Mouse (Mus musculus): ENCODE data around the gene Lingo1.

Gene Lingo1

DNA sequence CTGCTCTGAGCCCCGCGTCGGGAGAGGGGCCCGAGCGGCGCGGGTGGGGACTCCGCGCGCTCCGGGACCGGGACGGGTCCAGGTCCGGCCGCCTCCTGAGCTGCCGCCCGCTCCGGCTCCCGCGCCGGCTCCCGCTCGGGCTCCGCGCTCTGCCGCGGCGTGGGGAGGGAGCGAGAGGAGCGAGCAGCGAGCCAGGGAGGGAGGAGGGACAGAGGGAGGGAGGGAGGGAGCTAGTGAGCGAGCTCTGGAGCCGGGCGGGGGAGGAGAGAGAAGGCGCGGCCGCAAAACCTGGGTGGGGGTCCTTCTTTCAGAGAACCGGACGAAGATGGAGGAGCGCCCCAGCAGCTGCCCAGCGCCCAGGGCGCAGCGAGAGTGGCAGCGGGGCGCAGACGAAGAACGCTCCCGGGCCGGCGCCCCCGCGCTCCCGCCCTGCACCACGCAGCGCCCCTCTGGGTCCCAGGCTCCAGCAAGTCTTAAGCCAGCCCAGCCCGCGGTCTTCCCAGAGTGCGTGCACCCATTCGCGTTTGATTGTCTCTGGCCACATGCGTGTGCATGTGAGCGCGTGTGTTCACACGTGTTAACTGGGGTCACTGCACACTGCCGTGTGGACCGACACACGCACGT is 160.7 kb downstream of the Lingo1 start:
- DNase-seq (ENCODE audit: low read depth, low spot score) = no peak

DNA sequence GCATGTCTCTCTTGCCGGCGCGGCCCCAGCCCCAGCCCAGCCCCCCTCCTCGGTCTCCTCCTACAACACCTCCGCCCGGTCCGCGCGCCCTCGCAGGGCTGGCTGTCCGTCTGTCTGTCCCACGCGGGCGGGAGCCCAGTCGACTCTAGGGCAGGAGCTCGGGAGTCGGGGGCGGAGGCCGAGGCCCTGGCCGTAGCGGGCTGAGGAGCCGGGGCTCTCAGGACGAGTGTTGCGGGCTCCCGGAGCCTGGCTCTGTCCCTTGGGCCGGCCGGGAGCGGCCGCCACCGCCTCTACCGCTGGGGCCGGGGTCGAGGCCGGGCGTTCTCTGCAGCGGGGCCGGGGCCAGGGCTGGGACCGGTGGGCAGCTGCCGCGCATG is 161.2 kb downstream of the Lingo1 start:
- DNase-seq (ENCODE audit: low read depth, low spot score) = no peak

- DNase-seq (ENCODE audit: low read depth, low spot score) = no peak
Measured at GRCm38 (mm10) chr9:56634406-56635120, 161.7 kb downstream of the Lingo1 start.

DNA sequence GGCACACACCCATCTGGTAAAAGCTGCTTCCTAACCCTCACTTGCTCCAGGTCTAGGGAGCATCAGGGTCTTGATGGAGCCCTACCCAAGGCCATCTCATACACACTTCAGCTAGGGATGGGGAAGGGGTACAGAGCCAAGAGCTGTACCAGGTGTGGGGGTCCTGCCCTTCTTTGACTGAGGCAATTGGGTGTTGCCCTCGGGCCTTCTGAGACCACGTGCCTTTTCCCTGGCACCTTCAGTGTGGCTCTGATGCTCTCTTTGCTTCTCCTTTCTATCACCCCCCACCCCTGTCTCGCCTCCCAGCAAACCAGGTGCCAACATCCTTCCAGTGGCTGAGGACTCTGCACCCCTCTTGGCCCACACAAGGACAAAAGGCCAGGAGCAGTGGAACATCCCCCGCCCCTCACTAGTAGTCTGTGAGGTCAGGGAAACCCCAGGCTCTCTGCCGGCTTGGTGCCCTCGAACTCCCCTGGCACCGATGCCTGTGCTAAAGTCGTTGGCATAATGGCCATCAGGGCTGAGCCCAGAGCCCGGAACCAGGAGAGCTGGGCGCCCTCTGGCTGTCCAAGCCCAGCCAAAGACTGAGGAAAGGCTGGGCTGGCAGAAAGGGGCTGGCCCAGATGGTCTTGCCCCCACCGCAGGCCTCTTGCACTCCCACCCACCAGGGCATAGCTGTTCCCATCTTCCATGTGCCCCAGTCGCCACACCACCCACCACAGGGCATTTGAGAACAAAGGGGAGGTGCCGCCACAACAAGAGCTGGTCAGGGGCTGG is 162.6 kb downstream of the Lingo1 start:
- no peak for DNase-seq (ENCODE audit: low read depth, low spot score)

DNA sequence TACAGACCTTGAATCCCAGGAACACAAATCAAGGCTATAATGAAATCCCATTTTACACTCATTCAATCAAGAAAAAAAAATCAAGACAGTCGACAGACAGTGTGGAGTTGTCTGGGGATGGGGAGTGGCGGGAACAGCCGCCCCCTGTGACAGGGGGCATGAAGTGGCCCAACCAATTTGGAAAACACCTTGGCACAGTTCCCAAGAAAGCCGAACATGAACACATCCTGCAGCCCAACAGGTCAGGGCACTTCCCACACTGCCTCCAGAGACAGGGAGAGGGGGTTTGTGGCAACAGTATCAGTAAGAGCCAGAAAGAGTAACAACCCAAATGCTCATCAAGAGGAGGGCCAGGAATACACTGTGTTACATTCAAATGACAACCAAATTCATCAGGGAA is 165.3 kb downstream of the Lingo1 start:
- no peak for DNase-seq (ENCODE audit: low read depth, low spot score)

- no peak for DNase-seq (ENCODE audit: low read depth, low spot score)
Measured at GRCm38 (mm10) chr9:56629674-56630397, 166.4 kb downstream of the Lingo1 start.

DNA sequence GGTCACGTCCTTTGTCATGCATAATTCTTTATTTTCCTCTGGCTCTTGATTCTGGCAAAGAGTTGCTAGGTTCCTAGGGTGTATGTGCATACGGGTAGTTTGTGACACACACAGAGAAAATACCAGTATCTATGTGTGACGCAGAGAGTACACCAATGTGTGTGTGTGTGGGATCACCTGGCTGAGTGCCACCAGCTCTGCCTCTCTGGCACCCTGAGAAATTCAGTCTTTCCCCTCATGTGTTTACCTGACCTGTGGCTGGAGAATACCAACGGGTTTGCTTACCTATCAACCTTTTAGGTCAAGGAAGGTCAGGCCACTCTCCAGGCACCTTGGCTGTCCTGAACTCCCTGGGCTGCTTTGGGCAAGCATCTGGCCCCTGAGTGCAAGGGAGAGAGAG is 169.0 kb downstream of the Lingo1 start:
- DNase-seq (ENCODE audit: low read depth, low spot score) = no peak

DNA sequence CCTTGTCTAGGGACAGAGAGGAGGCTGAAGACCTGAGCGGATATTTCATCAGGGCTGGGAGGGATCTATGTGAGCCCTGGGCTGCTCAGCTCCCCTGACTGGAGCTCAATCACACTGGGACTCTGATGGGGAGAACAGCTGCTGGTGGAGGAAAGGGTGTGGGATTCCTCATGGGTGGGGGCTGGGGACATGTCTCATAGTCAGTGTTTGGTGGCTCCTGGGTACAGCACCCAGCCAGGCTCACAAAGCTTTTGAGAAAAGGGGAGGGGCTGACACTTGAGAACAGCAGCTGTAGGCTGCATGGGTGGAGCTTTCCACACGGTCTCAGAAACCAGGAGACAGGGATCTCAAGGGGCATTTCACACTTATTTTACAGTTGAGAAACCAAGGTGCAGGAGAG is 171.3 kb downstream of the Lingo1 start:
- no peak for DNase-seq (ENCODE audit: low read depth, low spot score)

DNA sequence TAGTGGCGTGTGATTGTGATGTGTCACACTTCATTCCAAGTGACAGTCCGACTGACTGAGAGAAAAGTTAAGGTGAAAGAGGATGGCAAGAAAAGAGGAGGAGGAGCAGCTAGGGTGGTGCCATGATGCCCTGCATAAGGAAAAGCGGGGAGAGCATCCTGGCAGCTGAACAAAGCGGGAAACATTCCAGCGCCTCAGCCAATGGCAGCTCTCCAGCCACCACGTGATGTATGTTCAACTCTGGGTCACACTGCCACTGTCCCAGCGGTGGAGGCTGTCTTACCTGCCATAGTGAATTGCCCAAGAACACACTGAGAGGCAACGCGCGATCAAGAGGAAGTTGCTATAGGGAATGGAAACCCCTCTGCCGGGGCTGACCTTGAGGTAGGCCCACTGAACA is 172.9 kb downstream of the Lingo1 start:
- DNase-seq (ENCODE audit: low read depth, low spot score) = no peak

DNA sequence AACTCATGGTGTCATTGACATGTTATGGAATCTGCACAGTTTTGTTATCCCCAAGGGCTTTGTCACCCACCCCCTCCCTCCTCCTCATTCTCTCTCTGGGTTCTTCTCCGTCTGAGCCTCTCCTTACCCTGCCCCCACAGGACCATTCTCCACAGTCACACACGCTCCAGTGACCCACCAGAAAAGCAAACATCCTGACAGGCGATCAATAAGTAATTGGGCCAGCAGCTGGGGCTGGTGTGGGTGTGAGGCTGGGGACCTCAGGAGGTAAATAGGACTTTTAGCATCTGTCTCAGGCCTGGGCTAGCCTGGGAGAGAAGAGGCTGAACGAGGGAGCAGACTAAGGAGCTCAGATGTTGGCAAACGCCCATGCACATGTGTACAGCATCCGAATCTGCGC is 173.5 kb downstream of the Lingo1 start:
- no peak for DNase-seq (ENCODE audit: low read depth, low spot score)

DNA sequence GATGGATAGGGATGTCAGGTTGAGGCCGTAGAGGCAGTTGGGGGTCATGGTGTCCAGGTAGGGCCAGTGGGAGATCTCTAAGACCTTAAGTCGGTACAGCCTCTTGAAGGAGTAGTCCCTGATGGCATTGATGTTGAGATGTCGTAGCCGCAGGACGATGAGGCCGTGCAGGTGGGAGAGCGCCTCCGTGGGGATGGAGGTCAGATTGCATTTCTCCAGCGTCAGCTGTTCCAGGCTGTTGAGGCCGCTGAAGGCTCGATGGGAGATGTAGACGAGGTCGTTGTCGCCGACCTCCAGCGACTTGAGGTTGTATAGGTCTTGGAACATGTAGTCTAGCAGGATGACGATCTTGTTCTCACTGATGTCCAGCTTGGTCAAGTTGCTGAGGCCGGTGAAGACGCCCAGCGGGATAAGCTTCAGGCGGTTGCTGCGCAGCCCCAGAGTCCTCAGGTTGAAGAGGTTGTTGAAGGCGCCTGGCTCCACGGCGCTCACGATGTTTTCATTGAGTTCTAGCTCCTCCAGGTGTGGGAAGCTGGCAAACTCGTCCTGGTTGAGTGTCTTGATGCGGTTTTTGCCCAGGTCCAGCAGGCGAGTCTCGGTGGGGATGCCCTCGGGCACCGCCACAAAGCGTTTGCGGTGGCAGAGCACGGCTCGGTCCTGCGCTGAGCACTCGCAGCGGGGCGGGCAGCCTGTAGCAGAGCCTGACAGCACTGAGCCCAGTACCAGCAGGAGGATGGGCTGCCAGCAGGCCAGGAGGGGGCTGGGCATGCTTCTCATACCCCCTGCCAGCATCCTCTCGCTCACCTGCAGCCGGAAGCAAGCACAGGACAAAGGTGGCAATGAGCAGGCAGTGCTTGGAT is 175.5 kb downstream of the Lingo1 start:
- no peak for DNase-seq (ENCODE audit: low read depth, low spot score)

DNA sequence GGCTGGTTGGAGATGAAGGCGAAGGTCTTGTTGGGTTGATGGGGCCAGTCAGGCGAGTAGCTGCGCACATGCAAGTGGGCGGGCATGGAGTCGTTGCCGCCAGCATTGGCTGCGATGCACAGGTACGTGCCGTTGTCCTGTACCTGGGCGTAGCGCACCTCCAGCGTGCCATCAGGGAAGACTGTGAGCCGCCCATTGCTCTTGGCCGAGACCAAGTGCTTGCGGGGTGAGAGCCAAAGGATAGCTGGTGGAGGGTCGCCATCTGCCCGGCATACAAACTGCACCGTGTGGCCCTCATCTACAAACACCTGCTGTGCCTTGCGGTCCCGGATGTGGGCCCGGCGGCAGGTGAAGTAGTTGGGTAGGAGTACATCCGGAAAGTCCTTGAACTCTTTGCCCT is 176.6 kb downstream of the Lingo1 start:
- DNase-seq (ENCODE audit: low read depth, low spot score) = no peak

GRCm38 (mm10) chr9:56618660-56619059 is 177.6 kb downstream of the Lingo1 start:
- no peak for DNase-seq (ENCODE audit: low read depth, low spot score)

- no peak for DNase-seq (ENCODE audit: low read depth, low spot score)
Measured at GRCm38 (mm10) chr9:56616061-56616460, 180.2 kb downstream of the Lingo1 start.

DNA sequence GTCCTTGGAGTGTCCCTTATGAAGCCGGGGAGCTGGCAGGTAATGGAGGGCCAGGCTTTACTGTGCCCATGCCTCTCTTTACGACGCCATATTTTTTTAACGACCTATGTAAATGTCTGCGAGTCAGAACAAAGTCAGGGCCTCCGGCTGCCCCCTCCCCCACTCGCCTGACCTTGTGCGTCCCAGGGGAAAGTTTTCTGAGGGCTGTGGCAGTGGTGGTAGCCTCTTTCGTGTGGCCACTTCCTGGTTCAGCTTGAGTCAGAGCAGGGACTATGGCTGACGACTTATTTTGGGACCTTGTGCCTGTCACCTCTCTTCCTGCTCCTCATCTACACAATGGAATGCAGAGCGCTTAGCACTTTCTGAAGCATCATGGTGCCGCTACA is 183.5 kb downstream of the Lingo1 start:
- DNase-seq (ENCODE audit: low read depth, low spot score) = no peak

GRCm38 (mm10) chr9:56611912-56612797 is 184.1 kb downstream of the Lingo1 start:
- no peak for DNase-seq (ENCODE audit: low read depth, low spot score)

DNA sequence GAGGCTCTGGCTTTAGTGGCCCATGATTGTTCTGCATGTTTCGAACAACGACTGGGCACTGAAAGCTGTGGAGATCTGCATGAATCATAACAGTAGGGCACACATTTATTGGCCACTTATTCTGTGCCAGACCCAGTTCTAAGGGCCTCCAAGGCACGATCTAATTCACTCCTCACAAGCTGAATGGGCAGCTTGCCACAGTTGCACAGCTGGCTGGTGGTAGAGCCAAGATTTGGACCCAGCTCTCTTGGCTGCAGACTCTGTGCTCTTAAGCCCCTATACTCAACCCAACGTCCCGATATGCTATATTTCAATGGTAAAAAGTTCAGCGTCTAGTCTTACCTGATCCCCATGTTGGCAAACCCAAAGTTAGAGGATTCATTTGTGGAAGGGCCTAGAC is 185.3 kb downstream of the Lingo1 start:
- DNase-seq (ENCODE audit: low read depth, low spot score) = no peak

DNA sequence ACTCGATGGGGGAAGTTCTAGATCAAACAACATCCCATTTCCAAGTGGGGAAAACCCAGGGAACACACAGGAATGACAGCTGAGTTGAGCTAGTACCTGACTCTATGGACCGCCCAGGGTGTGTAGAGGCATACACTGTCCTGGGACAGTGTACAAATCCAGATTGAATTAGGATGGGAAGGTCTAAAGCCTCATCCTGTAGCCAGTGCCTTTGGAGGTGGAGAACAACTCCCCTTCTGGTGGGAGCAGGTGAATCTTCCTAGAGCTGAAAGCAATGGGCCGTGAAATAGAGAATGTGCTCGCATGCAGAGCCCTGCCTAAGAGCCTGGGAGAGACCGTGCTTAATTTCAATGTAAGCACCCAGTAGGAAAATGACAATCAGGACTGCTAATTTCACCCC is 185.8 kb downstream of the Lingo1 start:
- DNase-seq (ENCODE audit: low read depth, low spot score) = no peak

- peak; percentile 24 for DNase-seq (ENCODE audit: low read depth, low spot score)
Measured at GRCm38 (mm10) chr9:56609486-56609885, 186.8 kb downstream of the Lingo1 start.

DNA sequence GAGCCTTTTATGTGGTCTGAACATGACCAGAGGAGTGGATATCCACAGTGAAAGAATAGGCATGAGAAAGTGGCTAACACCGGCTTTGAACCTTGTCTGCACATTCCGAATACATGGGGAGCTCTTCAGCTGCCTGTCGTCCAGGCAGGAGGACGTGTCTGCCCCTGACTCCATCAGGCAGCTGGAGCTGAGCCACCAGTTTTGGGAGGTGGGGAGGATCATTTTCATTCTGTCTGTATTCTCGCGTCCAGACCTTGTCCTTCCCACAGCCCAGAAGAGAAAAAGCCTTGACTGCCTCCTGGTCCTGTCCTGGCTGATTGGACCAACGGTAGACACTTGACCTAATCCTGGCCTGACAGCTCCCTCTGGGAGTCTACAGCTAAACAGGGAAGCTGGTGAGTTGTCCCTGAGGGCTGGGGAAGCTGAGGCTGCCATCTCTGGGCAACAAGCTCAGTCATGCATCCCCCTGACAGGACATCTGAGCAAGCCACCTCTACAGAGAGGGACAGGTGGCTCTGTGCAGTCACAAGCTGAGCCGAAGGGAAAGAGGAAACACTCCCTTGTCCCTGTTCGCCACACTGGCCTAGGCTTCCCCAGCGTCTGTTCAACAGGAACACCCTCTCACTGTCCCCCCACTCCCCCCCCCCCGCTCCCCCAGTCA is 187.4 kb downstream of the Lingo1 start:
- DNase-seq (ENCODE audit: low read depth, low spot score) = no peak
